Mouse (Mus musculus) cerebellum, postnatal 36 days (tissue): ENCODE results near the gene Cdc14a.
A peak's percentile ranks its signal among the peaks of the same experiment; 100 is the strongest.

ENCODE experiments used
- DNase-seq, 2 experiments: peaks; one replicate each; pipeline ENCODE4 v3.0.0; 2021 to 2022; ENCODE audit warnings: mixed read lengths in 2 of 2

Cdc14a gene

DNA sequence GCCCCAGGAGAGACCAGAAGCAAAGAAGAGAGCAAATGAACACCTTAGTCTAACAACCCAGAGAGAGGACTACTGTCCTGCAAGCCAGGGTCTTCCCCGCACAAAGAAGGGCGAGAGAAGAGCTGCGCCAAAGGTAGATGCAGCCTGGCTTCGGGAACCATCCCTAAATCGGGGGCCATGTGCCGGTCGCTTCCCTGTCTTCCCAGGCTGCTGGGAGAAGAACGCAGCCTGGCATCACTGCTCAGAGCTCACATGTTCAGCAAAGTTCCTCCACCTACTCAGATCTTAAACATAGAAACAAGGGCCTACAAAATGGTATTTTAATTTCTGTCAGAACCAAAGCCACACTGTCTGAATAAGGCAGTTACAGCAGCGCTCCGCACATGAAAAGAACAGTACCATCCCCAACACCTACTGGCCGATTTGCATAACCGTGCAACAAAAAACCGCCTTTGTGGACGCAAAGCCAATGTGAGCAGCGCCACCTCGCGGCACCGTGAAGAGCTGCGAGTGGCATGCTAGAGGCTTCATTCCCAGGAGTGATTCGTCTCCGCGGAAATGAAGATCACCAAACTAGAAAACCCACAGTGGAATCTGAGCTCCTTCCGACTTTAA lies 96.7 kb downstream of the Cdc14a start:
- DNase-seq: peak; percentile 88

DNA sequence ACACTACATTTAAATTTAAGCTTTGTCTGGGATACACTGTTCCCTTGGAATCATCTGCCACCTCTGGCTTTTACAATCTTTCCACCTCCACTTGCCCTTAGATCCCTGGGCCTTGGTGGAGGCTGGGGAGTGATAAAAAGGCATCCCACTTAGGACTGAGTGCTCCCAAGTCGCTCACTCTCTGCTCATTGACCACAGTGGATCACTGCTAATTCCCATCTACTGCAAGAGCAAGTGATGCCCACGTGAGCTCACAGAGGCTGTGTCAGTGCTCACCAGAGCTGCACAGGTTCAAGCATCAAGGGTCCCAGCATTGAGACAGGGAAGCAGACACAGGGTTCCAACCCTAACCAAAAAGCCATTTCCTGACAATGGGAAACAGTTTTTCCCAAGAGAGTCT lies 98.3 kb downstream of the Cdc14a start:
- DNase-seq: no peak

DNA sequence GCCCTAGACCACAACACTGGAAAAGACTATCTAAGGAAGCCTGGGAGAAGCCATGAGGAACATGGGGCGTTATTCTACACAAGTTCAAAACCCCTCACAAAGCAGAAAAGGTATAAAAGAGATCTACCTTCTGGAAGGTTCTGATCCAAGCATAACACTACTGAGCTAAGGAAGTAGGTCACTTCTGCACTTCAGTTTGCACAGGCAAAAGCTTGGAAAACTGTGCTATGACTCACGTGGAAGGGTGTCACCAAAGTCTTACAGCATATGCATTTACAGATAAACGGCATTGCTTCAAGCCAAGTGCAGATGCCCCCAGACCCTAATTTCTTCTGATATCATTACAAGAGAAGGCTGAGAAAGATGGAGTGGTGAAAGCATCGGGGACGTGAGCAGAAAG lies 104.1 kb downstream of the Cdc14a start:
- DNase-seq: no peak

DNA sequence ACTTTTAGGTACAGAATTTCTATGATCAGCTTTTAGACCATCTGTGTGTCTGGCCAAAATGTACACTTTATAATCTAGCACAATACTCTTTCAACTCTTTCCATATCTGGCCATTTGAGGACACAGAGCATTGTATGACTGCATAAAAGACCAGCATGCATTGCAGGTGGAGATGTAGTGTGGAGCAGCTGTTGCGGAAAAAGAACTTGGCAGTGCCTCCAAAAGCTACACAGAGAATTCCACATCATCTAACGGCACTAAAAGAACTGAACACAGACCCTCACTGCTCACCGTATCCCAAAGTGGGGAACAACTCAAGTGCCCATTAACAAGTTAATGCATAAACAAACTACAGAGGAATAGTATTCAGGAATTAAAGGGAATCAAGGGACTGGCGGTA lies 112.0 kb downstream of the Cdc14a start:
- no peak for DNase-seq

DNA sequence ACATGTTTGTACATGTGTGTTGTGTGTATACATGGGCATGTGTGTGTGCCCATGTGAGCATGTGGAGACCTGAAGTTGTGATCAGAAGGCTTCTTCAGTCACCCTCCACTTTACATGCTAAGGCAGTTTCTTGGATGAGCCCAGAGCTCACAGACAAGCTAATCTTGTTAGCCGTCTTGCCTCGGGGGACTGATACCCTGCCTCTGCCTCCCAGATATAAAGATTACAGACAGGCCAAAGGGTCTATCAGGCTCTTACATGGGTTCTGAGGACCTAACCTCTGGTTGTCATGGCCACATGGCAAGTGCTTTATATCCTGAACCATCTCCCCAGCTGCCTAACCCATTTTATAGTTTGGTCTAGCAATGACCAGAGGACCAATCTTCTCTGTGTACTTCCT lies 112.7 kb downstream of the Cdc14a start:
- no peak for DNase-seq

DNA sequence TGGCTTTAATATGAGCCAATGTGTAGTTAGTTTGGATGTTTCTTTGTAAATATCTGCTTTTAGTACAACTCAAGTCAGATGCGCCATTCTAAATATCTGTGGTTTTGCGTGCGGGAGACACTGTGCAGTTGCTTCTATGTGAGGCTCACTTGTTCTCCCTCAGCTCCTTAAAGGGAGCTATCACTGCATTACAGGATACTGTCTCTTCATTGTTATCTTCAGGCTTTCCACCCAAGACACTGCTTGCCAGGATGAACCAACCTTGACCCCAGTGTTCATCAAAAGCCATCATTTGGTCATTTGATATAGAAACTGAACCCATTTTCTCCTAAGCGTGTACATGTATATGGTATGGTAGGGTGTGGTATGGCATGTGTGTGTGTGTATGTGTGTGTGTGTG lies 113.2 kb downstream of the Cdc14a start:
- no peak for DNase-seq

DNA sequence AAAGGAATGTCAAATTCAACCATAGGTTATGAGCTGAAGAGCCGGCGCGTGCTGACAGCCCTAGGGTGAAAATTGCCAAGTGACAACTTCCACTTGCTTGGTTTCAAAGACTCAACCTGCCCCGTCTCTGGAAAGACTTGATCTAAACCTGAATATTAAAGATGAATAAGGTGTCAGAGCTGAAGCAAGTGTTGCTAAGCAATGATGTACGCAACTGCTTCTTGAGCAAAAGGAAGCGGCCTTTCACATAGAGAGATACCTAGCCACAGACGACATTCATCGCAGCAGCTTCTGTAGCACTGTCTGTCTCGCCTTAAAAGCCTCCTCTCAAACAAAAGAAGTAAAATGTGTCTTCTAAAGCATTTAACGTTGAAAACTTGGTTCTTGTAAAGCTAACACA lies 113.8 kb downstream of the Cdc14a start:
- DNase-seq: no peak

DNA sequence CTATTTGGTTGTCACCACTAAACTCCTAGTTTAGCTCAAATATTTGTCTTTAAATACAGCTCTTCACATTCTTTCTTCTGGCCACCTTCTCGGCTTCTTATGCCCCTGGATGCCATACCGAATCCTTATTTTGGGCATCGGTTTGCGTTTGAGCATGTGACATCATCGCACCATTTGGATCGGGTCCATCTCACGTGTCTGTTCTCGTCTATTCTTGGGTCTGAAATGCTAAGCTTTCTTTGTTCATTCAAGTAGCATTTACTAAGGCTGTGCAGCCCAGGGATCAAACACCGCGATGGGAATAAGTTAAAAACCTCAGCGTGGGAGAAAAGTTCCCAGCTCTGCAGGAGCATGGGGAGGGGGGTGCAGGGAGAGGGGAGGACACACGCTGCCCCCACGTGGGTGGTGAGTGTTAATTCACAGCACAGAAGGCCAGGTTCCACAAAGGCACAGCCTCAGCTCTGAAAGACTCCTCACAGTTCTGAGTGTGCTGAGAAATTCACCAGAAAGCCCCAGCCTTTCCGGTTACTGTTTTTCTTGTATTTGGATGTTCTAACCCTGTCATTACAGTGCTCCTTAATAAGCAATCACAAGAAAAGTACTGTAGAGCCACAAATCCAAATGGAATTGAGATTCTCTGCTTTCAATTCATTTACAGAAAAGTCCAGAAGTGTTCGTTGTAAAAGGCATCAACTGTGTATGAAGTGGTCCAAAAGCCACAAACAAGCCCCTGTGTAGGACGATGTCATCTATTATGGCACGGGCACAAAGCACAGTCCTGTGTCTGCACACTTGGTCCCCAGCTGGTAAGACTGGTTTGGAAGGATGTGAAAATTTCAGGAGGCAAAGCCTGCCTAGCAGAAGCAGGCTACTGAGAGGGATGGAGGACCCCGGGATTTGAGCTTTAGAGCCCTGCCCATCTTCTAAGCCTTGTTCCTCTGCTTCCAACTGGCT lies 118.8 kb downstream of the Cdc14a start:
- DNase-seq: no peak

DNA sequence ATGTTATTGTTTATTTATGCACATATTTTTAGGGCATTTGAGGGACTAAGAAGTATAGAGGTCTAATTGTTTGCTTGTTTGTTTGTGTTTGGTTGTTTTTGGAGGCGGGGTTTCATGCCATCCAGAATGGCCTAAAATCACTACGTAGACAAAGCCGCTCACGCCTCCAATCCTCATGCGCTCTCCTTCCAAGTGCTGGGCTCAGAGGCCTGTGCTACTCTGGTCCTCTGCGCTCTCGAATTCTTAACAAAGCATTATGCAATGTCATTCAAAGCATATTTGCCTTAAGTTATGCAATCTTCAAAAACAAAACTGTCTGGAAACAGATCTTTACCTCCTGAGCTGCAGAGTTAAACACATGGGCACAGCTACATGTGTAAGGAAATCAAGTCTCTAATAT lies 121.3 kb downstream of the Cdc14a start:
- no peak for DNase-seq

DNA sequence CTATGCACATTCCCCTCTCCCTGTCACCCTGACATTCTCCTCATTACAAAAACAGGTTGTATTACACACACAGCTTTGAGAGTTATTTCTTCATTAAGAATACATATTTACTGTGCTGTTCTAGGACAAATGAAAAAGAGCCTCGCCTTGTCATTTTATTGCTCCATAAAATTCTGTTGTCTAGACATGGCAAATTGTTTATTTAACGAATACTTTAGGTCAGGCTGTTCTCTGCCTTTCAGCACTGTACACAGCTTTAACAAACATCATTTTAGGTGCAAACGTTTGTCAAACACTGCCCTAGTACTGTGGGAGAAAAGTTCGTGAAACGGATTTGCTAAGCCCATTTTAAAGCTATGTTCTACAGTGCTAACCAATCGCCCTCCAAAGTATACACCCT lies 122.1 kb downstream of the Cdc14a start:
- DNase-seq: no peak

DNA sequence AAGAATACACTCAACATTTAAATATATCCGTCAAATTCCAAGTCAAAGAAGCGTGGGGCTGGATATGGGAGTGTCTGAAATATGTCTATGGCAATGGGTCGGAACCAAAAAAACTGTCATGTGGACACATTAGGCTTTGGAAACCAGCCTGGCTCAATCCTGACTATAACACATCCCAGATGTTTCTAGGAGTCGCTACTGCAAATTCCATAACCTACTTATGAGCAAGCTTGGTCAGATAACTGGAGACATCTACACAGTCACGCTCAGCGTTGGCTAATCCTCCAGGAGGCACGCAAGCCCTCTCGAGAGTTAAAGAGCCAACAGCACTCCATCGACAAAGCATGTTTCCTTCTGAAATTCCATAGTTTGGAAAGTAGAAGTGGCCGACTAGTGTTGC lies 125.1 kb downstream of the Cdc14a start:
- no peak for DNase-seq

DNA sequence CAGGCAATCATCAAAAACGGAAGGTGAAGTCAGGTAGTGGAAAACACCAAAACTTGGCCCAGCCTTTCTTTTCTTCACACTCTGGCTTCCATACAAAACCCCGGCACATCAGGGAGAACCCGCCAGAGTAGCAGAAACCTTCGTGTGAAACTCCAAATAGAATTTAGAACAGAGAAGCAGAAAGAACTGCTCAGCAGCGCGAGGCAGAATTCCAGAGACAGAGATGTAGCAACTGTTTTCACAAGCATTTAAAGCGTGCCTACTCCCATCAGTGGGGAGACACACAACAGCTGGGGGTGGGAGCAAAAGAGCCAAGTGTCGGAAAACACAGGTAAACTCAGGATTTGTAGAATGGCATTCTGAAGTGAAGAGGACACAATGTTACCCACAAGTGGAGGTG lies 125.8 kb downstream of the Cdc14a start:
- no peak for DNase-seq

DNA sequence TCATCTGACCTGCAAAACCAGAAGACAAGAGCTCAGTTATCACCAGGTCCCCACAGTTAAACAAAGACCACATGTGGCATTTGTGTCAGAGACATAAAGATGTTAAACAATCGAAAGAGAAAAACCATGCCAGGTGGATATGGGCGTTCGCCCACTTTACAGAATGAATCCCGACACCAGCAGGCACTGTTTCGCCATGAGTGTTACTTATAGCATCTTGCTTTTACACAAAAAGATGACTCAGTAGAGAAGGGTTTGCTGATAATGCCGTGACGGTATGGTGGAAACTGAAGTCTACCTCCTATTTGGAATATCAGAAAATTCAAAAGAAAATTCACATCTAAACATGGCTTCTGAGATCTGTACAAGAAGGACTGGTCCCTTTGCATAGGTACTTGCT lies 126.7 kb downstream of the Cdc14a start:
- no peak for DNase-seq

DNA sequence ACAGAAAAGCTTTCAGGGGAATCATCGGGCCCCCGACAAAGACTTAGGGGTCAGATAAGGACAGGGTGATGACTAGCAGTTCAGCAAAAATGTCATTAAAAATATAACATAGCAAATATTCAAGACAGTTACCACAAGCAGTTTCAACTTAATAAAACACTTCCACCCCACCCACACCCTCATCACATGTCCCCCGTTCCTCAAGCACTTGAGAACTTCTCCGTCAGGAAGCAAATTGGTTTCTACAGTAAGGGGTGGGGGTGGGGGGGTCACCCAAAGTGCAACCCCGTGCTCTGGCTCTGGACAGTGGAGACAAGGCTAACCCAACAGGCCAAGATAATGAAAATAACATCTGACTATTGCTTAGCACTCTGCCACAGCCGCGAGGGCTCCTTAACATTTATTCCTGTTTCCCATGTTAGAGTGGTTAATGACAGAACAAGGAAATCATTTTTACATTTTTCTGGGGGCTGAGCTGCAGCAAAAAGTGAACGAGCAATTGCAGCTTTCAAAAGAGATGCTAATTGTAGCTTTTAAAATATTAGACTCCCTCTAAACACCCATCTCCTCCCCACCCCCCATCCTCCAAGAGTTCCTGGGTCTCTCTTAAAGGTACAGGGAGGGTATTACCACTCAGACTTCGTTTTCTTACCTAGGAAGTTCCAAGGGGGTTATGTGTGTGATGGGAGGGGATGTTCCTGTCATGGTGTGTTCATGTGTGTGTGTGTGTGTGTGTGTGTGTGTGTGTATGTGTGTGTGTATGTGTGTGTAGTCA lies 133.6 kb downstream of the Cdc14a start:
- DNase-seq: no peak

DNA sequence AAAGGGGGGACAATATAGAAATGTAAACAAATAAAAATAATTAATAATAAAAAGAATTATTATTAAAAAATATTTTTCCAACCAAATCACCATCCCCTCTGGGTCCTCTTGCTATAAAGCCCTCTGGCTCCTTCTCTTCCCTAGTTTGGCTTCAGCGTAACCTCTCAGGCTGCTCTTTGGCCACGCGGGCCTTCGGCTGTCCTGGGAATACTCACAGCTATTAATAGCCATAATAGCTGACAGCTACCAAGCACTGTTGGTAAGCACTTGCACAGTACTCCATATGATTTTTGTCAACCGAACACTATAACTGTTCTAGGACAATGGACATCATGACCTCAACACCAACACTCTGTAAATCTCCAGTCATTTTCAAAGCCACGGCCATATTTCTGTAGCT lies 135.0 kb downstream of the Cdc14a start:
- no peak for DNase-seq

DNA sequence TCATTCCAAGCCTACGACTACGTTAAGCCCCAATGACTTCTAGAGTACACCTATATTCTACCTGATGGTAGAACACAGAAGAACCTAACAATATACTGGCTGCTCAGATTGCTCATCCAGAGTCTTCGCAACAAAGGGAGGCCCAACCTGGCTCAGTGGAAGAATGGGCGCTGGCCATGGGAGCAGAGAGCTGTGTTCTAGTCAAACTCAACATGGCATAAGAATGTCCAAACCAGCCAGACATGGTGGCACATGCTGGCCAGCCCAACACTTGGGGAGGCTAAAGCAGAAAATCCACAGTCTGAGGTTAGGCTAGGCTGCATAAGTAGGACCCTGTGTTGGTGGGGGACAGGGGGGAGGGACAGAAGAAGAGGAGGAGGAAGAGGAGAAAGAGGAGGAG lies 139.1 kb downstream of the Cdc14a start:
- no peak for DNase-seq

DNA sequence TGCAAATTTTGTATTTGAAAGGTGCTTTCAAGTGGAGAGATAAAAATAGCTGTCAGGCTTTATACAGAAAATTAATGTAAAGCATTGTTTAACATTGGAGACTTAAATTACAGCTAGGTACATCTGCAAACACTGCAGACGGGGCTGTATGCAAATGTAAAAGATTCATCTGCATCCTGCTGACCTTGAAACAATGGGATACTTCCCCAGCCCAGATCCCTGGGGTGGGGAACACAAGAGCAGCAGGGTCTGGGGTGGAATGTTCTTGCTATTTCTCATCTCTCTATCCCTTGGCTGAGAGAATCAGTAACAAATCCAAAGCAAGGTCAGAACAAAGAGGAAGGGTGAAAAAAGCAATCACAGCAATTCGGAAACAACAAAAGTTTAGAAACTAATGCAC lies 139.8 kb downstream of the Cdc14a start:
- no peak for DNase-seq

DNA sequence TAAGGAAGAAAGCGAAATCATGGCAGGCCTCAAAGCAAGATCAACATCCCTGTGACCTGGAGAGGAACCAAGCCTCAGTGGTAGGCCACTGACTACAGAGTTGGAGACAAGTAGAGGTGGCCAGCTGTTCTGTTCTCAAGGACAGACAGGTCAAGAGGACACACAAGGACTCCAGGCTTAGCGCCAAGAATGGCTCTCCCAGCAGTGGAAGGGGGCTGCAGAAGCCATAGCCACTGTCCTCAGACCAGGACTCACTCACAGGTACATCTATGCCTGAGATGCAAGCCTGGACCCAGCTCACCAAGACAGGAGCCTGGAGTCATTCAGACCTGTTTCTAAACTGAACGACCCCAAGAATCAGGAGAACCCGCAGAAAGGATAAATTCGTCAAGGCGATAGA lies 142.2 kb downstream of the Cdc14a start:
- DNase-seq: peak in 1 of 2 experiments; percentile 3

DNA sequence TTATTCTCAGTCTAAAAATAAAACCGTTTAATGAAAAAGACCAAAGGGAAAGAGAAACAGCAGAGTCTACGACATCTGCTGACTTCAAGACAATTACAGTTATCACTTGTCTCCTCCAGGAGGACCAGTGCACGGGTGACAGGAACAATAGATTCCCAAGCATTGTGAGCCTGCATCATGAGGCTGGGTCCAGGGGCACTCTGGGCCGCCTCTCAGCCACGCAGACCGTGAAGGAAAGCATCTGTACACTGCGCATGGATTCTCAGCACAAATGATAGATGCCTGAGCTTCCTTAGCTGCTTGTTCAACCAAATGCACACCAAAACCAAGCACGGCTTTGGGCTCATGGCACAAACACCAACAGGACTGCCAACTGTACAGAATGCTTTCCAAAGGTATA lies 146.7 kb downstream of the Cdc14a start:
- DNase-seq: no peak

DNA sequence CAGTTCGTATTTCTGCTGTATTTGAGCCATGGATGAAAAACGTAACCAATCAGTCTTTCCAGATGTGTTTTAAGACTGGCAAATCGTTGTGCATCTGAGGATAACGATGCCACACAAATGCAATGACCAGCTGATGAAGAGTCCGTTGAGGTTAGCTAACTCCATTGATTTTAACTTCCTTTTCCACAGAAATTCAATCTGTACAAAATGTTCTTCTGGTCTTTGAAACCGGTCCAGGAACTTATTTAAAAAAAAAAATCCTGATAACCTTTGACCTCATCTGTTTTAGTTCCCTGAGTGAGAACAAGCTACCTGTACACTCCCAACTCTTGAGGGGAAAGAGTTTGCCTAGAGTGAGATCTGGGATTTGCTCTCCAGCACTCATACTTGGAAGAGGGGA lies 152.2 kb downstream of the Cdc14a start:
- DNase-seq: no peak

DNA sequence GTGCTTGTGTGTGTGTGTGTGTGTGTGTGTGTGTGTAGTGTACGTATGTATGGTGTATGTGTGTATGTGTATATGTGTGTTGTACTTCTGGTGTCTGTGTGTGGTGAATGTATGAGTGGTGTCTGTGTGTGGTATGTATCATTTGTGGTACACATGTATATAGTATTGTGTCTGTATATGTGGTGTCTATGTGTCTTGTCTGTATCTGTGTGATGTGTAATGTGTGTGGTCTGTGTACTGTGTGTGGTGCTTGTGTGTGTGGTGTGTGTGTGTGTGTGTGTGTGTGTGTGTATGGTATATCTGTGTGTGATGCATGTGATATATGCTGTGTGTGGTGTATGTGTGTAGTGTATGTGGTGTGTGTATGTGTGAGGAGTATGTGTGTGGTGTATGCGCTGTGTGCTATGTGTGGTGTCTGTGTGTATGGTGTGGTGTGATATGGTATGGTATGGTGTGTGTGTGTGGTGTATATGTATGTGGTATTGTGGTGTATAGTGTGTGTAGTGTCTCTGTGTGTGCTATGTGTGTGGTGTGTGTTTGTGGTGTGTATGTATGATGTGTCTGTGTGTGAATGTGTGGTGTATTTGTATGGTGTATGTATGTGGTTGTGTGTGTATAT lies 156.7 kb downstream of the Cdc14a start:
- DNase-seq: no peak

DNA sequence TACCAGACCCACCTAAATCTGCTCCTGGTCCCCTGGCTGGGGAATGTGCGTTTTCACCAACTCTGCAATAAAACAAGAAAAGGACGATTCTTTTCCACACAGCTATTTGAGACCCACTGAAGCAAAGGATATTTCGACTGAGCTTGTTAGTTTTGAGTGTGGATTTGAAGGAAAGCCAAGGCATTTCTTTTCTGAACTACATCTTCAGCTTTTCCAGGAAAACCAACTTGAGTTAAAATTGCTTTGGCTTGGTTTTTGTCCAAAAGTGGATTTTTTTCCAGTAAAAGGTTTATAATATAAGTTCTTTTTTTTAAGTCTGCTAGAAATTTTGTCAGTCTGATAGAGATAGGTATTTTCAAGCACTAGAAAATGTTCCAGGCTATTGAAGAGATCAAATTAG lies 157.5 kb downstream of the Cdc14a start:
- DNase-seq: no peak

DNA sequence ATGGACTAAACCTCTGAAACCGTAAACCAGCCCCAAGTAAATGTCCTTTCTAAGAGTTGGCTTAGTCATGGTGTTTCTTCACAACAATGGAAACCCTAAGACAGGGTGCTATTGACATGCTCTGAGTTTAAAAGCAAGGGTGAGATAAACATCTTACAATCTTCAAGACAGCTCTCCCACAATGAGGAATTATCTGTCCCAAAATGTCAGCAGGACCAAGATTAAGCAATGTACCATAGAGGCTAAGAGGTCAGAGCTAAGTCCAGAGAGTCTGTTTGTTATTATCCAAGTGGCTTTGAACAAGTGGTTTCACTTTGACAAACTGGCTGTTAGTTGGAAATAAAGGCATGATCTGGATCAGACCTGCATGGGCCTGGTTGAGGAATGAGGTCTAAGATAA lies 159.9 kb downstream of the Cdc14a start:
- DNase-seq: no peak
